Mouse (Mus musculus) megakaryocyte-erythroid progenitor cell, adult 5-6 weeks (primary cell): ENCODE results near the gene Cntn3. TPM values are rescaled to one million over a fixed set of nuclear protein-coding genes. Genes with fewer than 3 reads are reported as not detected.

Source experiments
- ATAC-seq: replicated peaks from 2 replicates; pipeline ENCODE4 v1.8.0; 2016; ENCODE audit warnings: mild to moderate bottlenecking, inconsistent platforms; ENCODE audit not compliant: severe bottlenecking, poor library complexity, low FRiP score, low TSS enrichment
- total RNA-seq, 2 experiments: library from RNA; stranded (forward) in 1 of 2; stranded (reverse) in 1 of 2; fragments of 200-1000, 215-1000 nt in 1 of 2; fragments of >200 nt in 1 of 2; fragmentation: Nextera tagmentation in 1 of 2; gene quantifications; 2 replicates each; pipeline ENCODE4 v1.2.3; 2014 to 2017

Cntn3 gene
- total RNA-seq, 2 experiments from 2014 or later, result not detected

GRCm38 (mm10) chr6:102512085-102512484, 60.8 kb downstream of the Cntn3 start:
- ATAC-seq, result no peak

GRCm38 (mm10) chr6:102485509-102485908, 87.4 kb downstream of the Cntn3 start:
- ATAC-seq, result no peak

DNA sequence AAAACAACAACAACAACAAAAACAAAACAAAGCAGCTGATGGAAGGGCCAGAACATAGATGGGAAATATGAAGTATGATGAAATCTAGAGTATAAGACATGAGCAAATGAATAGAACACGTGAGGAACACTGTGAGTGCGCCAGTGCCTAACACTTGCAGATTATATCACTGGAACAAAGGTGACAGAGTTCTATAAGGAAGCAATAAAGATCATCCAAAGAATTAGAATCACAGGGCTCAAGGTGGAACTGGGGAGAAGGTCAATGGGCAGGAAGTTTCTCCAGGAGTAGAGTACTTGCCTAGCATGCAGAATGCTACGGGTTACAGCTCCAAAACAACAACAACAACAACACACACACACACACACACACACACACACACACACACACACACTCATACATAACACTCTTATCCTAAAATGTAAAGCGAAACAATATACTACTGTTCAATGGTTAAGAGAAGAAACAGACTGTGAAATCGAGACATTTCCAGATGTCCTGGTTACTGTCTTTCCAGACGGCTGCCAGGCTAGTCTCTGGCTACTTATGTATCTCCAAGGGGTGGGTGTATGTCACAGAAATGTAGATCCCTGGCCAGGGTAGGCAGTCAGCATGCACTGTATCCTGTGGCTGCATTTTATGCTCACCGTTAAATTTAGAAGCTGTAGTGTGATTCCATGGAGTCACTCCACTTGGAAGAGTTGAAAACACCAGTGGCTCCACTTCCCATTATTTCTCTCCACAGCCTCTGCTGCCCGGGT, 94.4 kb downstream of the Cntn3 start:
- ATAC-seq, result no peak

DNA sequence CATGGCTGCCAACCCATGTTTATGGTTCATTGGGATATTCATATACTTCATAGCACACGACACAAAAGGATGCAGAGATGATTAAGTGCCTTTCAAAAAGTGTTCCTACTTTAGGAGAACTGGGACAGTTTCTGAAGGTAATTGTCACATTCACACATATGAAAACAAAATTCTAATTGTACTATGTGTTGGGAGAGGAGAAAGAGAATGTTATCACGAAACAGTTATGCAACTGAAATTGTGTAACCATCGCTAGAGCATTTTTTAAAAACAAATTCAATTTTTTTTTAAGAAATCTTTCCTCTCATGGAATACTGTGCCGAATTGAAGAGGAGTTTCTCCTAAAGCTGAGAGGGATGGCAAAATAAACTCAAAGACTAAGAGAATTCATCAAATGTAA, 134.5 kb downstream of the Cntn3 start:
- ATAC-seq, result no peak

GRCm38 (mm10) chr6:102427549-102427948, 145.4 kb downstream of the Cntn3 start:
- ATAC-seq, result no peak

GRCm38 (mm10) chr6:102421781-102422180, 151.1 kb downstream of the Cntn3 start:
- ATAC-seq, result no peak

DNA sequence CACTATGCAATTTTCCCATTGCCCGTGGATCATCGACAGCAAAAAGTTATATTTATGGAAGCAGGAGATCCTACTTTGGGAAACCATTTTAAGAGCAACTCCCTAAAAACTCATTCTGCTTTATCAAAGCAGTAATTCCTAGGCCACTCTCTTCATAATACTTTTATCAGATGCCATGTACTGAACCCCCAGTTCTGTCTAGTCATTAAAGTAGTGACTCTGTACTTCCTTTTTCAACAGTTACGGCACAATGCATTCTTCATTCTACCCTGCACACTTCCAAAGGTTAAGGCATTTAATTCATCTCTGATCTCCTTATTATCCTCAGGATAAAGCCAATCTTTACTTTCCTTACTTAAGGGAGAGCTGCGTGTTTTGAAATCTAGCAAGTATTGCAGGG, 184.3 kb downstream of the Cntn3 start:
- no peak for ATAC-seq

DNA sequence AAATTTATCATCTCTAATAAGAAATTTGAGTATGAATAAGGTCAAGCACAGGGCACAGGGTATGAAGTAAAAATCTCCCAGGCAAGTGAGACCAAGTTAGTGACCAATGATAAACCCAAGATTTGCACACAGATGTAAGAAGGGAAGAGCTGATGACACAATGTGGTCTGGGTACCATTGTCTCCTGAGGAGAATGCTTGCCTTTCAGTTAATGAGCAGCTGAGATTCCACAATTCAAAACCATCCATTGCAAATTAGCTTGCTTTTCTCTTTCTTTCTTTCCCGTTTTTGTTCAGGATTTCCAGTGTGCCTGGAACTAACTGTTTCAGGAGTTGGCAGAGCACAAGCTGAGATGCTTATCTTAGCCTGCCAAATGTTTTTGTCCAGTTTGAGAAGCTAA, 200.8 kb downstream of the Cntn3 start:
- ATAC-seq, result no peak

- ATAC-seq, result no peak
Observed at GRCm38 (mm10) chr6:102363880-102364279, 209.0 kb downstream of the Cntn3 start.

GRCm38 (mm10) chr6:102363291-102363832, 209.5 kb downstream of the Cntn3 start:
- ATAC-seq, result no peak

- no peak for ATAC-seq
Observed at GRCm38 (mm10) chr6:102332144-102332543, 240.8 kb downstream of the Cntn3 start.

DNA sequence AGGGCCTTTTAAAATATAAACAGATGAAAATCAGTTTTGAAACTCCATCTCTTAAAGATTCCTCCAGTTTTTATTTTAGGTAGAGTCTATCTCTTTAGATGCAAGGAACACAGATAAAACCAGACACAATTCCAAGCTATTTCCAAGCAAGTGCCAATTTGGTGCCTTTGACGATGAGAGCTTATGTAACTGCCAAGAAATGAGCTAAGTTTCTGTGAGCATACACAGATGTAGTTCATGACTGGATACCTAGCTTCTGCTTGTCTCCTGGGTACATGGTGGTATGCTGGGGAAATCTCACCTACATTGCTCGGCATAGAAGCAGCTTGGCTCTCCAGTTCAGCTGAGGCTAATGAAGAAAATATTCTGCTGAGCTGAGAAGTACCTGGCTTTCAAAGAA, 246.2 kb downstream of the Cntn3 start:
- ATAC-seq, result no peak

DNA sequence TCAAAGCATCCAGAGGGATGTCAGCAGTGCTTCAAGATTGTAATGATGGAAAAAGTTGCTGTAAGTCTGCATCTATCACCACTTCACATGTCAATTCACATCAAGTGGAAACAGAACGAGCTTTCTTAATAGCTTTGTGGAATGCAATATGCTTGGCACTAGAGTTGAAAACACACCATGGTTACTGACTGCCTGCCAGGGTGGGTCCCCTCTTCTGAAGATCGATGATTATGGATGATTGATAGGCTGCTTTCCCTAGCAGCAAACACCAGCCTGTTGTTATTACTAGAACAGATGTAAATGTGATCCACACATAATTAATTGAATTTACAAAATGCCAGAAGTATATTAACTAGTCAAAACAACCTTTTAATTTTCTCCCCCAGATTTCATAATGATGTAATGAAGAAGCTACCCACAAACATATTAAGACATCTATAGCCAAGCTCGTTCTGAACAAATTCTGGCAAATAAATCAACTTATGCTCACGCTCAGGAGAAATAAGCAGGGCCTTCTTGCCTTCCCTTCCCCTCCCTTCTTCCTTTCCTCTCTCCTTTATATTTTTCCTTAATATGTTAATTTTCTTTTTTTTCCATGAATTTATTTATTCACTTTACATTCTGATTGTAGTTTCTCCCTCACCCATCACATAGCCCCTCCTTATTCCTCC, 250.2 kb downstream of the Cntn3 start:
- ATAC-seq, result no peak

- no peak for ATAC-seq
Observed at GRCm38 (mm10) chr6:102319755-102320154, 253.1 kb downstream of the Cntn3 start.

- ATAC-seq, result no peak
Observed at GRCm38 (mm10) chr6:102282889-102283288, 290.0 kb downstream of the Cntn3 start.

GRCm38 (mm10) chr6:102231015-102231414, 341.9 kb downstream of the Cntn3 start:
- ATAC-seq, result no peak

GRCm38 (mm10) chr6:102186316-102186715, 386.6 kb downstream of the Cntn3 start:
- no peak for ATAC-seq

DNA sequence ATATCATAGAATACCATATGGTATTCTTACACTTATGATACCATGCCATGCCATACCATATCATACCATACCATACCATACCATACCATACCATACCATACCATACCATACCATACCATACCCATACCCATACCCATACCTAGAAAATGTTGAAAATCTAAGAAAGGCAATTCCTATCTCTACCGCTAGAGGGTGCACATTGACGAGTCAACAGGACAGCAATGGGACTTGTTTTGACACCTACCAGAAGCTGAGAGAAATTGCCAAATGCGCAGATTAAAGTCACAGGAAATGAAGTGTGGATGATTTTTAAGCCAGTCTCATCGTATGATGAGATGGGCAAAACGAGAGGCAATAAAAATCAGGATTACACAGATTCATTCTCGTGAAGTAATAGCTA, 402.0 kb downstream of the Cntn3 start:
- ATAC-seq, result peak; percentile 65; the same call in 1 of the 2 replicates

DNA sequence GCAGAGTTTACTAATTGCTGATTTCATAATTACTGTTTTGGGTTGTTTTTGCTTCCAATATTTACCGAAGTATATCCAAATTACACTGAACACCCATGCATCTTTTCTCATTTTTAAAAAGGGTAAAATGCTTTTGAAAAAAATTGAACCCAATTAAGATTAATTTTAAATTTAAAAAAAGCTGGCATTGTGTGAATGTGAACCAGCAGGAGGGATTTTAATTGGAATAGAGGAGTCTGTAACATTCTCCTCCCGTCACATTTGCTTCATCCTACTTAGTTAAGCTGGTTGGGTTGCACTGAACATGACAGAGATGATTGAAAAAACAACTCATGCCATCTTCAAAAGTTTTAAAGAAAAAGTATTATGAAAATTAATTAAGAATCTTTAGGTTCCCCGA, 411.7 kb downstream of the Cntn3 start:
- no peak for ATAC-seq

- ATAC-seq, result no peak
Observed at GRCm38 (mm10) chr6:102121676-102122075, 451.2 kb downstream of the Cntn3 start.

DNA sequence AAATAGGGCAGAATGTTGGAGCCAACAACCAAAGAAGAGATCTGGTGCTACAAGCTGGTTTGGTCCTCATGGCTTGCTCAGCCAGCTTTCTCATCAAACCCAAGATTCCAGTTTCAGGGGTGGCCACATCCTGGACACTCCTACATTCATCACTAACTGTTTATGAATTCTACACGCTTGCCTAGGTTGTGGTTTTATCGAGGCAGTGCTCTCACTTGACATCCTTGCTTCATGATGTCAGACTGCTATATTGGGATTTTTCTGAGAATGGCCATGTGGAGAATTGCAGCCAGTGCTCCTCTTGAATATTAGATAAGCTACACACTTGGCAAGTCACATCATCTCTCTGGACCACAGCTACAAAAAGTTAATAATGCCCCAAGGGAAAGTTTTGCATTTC, 452.9 kb downstream of the Cntn3 start:
- ATAC-seq, result no peak
